Mouse (Mus musculus): ENCODE data around the gene Nipsnap3b. TPM values are rescaled to one million over a fixed set of nuclear protein-coding genes. Genes with fewer than 3 reads are reported as not detected.
A peak's percentile ranks its signal among the peaks of the same experiment; 100 is the strongest.

Gene Nipsnap3b
- 172 and 173 TPM in 2 replicates for polyA plus RNA-seq (2015; fragmentation: Nextera tagmentation; extraction: Ambion mirVana)

- peaks cover 25% of the 10 kb centered on the region for H3K36me3 ChIP-seq
- under 1% methylated on average over 63 of the region's 63 CpGs for WGBS
Observed at GRCm38 (mm10) chr4:53011732-53012361, at the start of gene Nipsnap3b. TSS of gene Nipsnap3b (plus strand) at chr4:53011880.

GRCm38 (mm10) chr4:52964247-52964646, 47.4 kb upstream of the Nipsnap3b start, which contains the start of gene Olfr270:
TSS of gene Olfr270 (plus strand) at chr4:52964547.
- no peak for ATAC-seq (ENCODE audit: low FRiP score)
- Histone ChIP-seq H3K9ac (no peak within 1 kb of the TSS), H3K27me3 (no peaks in the 10 kb centered on the region), H3K9me3 (no peaks in the 10 kb centered on the region), H3K4me1 (replicated peaks) (no peaks in the 10 kb centered on the region), H3K36me3 (no peaks in the 10 kb centered on the region), H3K4me3 (no peak within 1 kb of the TSS), H3K4me2 (no peak within 1 kb of the TSS), H3K27ac (no peak within 1 kb of the TSS)

More at GRCm38 (mm10) chr4:53011732-53012361, at the start of gene Nipsnap3b:
- Histone ChIP-seq H3K9me3 (peaks cover 8% of the 10 kb centered on the region; the same call in 1 of the 2 replicates), H3K9ac (peak within 1 kb of the TSS; percentile 78), H3K27ac (peak within 1 kb of the TSS; percentile 92), H3K4me3 (peak within 1 kb of the TSS; percentile 71), H3K4me1 (replicated peaks) (peaks cover 5% of the 10 kb centered on the region), H3K4me2 (peak within 1 kb of the TSS; percentile 64), H3K27me3 (no peaks in the 10 kb centered on the region)
- peak; percentile 94 for ATAC-seq (ENCODE audit: low FRiP score)

GRCm38 (mm10) chr4:52985216-52985615, 26.5 kb upstream of the Nipsnap3b start:
- Histone ChIP-seq H3K4me2 (no peak overlapping the region), H3K36me3 (no peaks in the 10 kb centered on the region), H3K27ac (no peak overlapping the region), H3K9ac (no peak overlapping the region), H3K9me3 (no peaks in the 10 kb centered on the region), H3K27me3 (0 out of 2 replicates have a peak, but pooled peaks cover 3% of the 10 kb centered on the region), H3K4me1 (replicated peaks) (peaks cover 5% of the 10 kb centered on the region; the same call in 1 of the 2 replicates), H3K4me3 (no peak overlapping the region)
- 65% methylated on average over 2 of the region's 2 CpGs for WGBS
- ATAC-seq (ENCODE audit: low FRiP score), result peak; percentile 62; the same call in 1 of the 2 replicates

GRCm38 (mm10) chr4:52986266-52986665, 25.4 kb upstream of the Nipsnap3b start:
- Histone ChIP-seq H3K4me1 (replicated peaks) (peaks cover 5% of the 10 kb centered on the region; the same call in 1 of the 2 replicates), H3K9me3 (no peaks in the 10 kb centered on the region)
- ATAC-seq (ENCODE audit: low FRiP score), result no peak

GRCm38 (mm10) chr4:52989248-52989647, 22.4 kb upstream of the Nipsnap3b start, which contains the start of gene Nipsnap3a:
TSS of gene Nipsnap3a (plus strand) at chr4:52989272.
- Histone ChIP-seq H3K9me3 (no peaks in the 10 kb centered on the region), H3K4me3 (no peak within 1 kb of the TSS; the same call in 1 of the 2 replicates), H3K27me3 (0 out of 2 replicates have a peak, but pooled peaks cover 3% of the 10 kb centered on the region), H3K4me1 (replicated peaks) (peaks cover 5% of the 10 kb centered on the region; the same call in 1 of the 2 replicates), H3K9ac (peak within 1 kb of the TSS; percentile 2; the same call in 1 of the 2 replicates), H3K36me3 (no peaks in the 10 kb centered on the region), H3K4me2 (peak within 1 kb of the TSS; percentile 39), H3K27ac (no peak within 1 kb of the TSS)
- ATAC-seq (ENCODE audit: low FRiP score), result 0 out of 2 replicates have a peak, but pooled peaks have one; percentile 52
- WGBS, result 39% methylated on average over 12 of the region's 12 CpGs

More at GRCm38 (mm10) chr4:52986266-52986665, 25.4 kb upstream of the Nipsnap3b start:
- no peaks in the 10 kb centered on the region for H3K36me3 ChIP-seq
- no peak overlapping the region for H3K4me2 ChIP-seq
- 94% methylated on average over 2 of the region's 2 CpGs for WGBS
- no peak overlapping the region for H3K27ac ChIP-seq
- 0 out of 2 replicates have a peak, but pooled peaks cover 3% of the 10 kb centered on the region for H3K27me3 ChIP-seq
- H3K9ac ChIP-seq, result no peak overlapping the region
- H3K4me3 ChIP-seq, result no peak overlapping the region

- 97% methylated on average over 6 of the region's 6 CpGs for WGBS
- ATAC-seq (ENCODE audit: low FRiP score), result no peak
- no peaks in the 10 kb centered on the region for H3K27me3 ChIP-seq
Observed at GRCm38 (mm10) chr4:52999449-52999848, 12.2 kb upstream of the Nipsnap3b start.

GRCm38 (mm10) chr4:53000154-53000553, 11.5 kb upstream of the Nipsnap3b start:
- Histone ChIP-seq H3K4me2 (no peak overlapping the region), H3K27ac (no peak overlapping the region), H3K9ac (no peak overlapping the region), H3K4me1 (replicated peaks) (no peaks in the 10 kb centered on the region), H3K36me3 (no peaks in the 10 kb centered on the region), H3K9me3 (no peaks in the 10 kb centered on the region), H3K27me3 (no peaks in the 10 kb centered on the region), H3K4me3 (no peak overlapping the region)
- WGBS, result 91% methylated on average over 8 of the region's 8 CpGs
- ATAC-seq (ENCODE audit: low FRiP score), result no peak

More at GRCm38 (mm10) chr4:52999449-52999848, 12.2 kb upstream of the Nipsnap3b start:
- H3K4me2 ChIP-seq, result no peak overlapping the region
- H3K9me3 ChIP-seq, result no peaks in the 10 kb centered on the region
- no peaks in the 10 kb centered on the region for H3K4me1 ChIP-seq (replicated peaks)
- H3K36me3 ChIP-seq, result no peaks in the 10 kb centered on the region
- H3K27ac ChIP-seq, result no peak overlapping the region
- H3K4me3 ChIP-seq, result no peak overlapping the region
- H3K9ac ChIP-seq, result no peak overlapping the region

- Histone ChIP-seq H3K4me2 (no peak overlapping the region), H3K27ac (no peak overlapping the region), H3K36me3 (0 out of 2 replicates have a peak, but pooled peaks cover 1% of the 10 kb centered on the region), H3K27me3 (no peaks in the 10 kb centered on the region), H3K9me3 (no peaks in the 10 kb centered on the region), H3K4me3 (no peak overlapping the region), H3K9ac (no peak overlapping the region), H3K4me1 (replicated peaks) (peaks cover 5% of the 10 kb centered on the region)
- ATAC-seq (ENCODE audit: low FRiP score), result no peak
- WGBS, result 77% methylated on average over 4 of the region's 4 CpGs
Observed at GRCm38 (mm10) chr4:53009183-53009582, 2.5 kb upstream of the Nipsnap3b start.

GRCm38 (mm10) chr4:53009871-53010270, 1.8 kb upstream of the Nipsnap3b start:
- H3K4me2 ChIP-seq, result no peak overlapping the region
- H3K4me3 ChIP-seq, result no peak overlapping the region
- peaks cover 8% of the 10 kb centered on the region for H3K36me3 ChIP-seq
- no peaks in the 10 kb centered on the region for H3K27me3 ChIP-seq
- no peak for ATAC-seq (ENCODE audit: low FRiP score)
- 88% methylated on average over 4 of the region's 4 CpGs for WGBS
- H3K27ac ChIP-seq, result no peak overlapping the region
- H3K9me3 ChIP-seq, result no peaks in the 10 kb centered on the region
- peaks cover 5% of the 10 kb centered on the region for H3K4me1 ChIP-seq (replicated peaks)
- no peak overlapping the region for H3K9ac ChIP-seq

GRCm38 (mm10) chr4:53014421-53014820, 2.7 kb downstream of the Nipsnap3b start:
- Histone ChIP-seq H3K36me3 (peaks cover 42% of the 10 kb centered on the region), H3K9ac (no peak overlapping the region), H3K4me3 (no peak overlapping the region), H3K4me1 (replicated peaks) (peaks cover 5% of the 10 kb centered on the region), H3K9me3 (peaks cover 10% of the 10 kb centered on the region; the same call in 1 of the 2 replicates), H3K27me3 (no peaks in the 10 kb centered on the region), H3K4me2 (no peak overlapping the region), H3K27ac (no peak overlapping the region)
- 94% methylated on average over 7 of the region's 7 CpGs for WGBS
- ATAC-seq (ENCODE audit: low FRiP score), result no peak

GRCm38 (mm10) chr4:53015024-53015423, 3.3 kb downstream of the Nipsnap3b start:
- Histone ChIP-seq H3K36me3 (peaks cover 48% of the 10 kb centered on the region), H3K9me3 (peaks cover 10% of the 10 kb centered on the region; the same call in 1 of the 2 replicates), H3K4me1 (replicated peaks) (peaks cover 5% of the 10 kb centered on the region), H3K9ac (no peak overlapping the region), H3K27me3 (no peaks in the 10 kb centered on the region), H3K27ac (no peak overlapping the region), H3K4me2 (no peak overlapping the region), H3K4me3 (no peak overlapping the region)
- no peak for ATAC-seq (ENCODE audit: low FRiP score)
- 99% methylated on average over 3 of the region's 3 CpGs for whole genome bisulfite sequencing

GRCm38 (mm10) chr4:53018392-53018791, 6.7 kb downstream of the Nipsnap3b start:
- Histone ChIP-seq H3K36me3 (peaks cover 73% of the 10 kb centered on the region), H3K4me2 (no peak overlapping the region), H3K27me3 (no peaks in the 10 kb centered on the region), H3K4me1 (replicated peaks) (no peaks in the 10 kb centered on the region), H3K9me3 (peaks cover 10% of the 10 kb centered on the region; the same call in 1 of the 2 replicates), H3K9ac (no peak overlapping the region), H3K4me3 (no peak overlapping the region), H3K27ac (no peak overlapping the region)
- 96% methylated on average over 1 of the region's 1 CpGs for WGBS
- no peak for ATAC-seq (ENCODE audit: low FRiP score)

Data from hindbrain, embryonic 13.5 days (tissue).